Mouse (Mus musculus): ENCODE data around the gene Bbs2.
"Not testable (repeated sequence)": the region's sequence is repeated elsewhere in the genome, so short reads cannot be mapped to it uniquely, and the experiment has no call there.

Bbs2 gene

GRCm38 (mm10) chr8:94098081-94098974 is at the start of gene Bbs2:
Bbs2 (minus strand) TSS chr8:94098928.
- DNase-seq (ENCODE audit: low read depth in 1 of 2, low spot score in 2 of 2) = peak; percentile 97

DNA sequence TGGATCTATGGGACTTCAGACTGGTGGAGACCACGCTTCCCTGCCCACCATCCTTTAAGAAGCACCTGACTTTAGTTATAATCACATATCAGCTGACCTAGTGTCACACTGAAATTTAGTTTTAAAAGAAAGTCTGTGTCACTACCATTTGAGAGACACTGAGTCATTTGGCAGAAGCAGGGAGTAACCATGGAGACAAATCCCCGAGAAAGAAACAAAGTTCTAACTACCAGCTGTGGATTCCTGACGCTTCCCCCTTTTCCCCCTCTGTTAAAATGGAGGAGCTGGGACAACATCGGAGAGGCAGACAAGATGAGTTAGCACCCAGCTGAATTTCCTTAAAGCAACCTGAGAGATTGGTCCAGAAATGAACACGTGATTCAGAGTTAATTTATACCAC is 49.5 kb upstream of the Bbs2 start:
- DNase-seq (ENCODE audit: low read depth in 1 of 2, low spot score in 2 of 2) = no peak

DNA sequence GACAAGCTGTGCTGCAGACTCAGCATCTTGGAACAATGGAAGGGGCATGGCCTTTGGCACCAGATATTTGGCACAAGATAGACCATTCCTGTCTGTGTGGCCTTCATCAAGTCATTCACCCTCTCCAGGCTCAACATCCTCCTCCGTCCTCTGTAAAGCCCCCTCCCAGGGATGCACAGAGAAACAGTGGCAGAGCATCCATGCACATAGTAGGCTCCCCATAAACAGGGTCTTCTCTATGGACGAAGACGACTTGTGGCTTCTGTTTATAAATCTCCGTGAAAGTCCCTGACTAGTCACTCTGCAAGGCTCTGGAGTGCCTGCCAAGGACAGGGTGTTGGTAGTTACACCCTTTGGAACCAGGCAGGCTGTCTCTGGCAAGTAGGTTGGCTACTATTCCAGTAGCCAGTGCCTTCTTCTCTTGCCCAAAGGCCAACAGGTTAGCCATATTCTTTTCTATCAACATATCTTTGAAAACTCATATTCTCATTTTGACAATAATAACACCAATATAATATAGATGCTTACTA is 41.6 kb upstream of the Bbs2 start:
- DNase-seq (ENCODE audit: low read depth in 1 of 2, low spot score in 2 of 2) = no peak

- DNase-seq (ENCODE audit: low read depth in 1 of 2, low spot score in 2 of 2) = no peak
Observed at GRCm38 (mm10) chr8:94136933-94137332, 38.2 kb upstream of the Bbs2 start, which contains the start of gene Mt4. Mt4 (plus strand) TSS chr8:94137197.

- DNase-seq (ENCODE audit: low read depth in 1 of 2, low spot score in 2 of 2) = no peak
Observed at GRCm38 (mm10) chr8:94136192-94136591, 37.5 kb upstream of the Bbs2 start.

DNA sequence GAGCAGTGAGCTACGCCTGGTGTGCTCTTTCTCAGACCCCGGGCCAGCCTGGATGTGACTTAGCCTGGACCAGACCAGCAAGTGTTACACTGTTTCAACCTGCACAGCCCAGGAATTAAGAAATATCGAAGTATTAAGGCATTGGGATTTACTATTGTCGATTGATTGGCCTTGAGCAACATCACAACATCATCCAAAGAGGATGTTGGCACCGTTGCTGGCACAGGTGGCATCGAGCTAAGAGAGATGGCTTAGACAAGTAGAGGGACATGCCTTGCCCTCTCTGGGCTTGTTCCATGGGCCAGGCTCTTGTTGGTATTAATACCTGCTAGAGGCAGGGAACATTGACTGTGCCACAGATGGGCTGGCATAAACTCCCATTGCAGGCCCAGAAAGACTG is 36.8 kb upstream of the Bbs2 start:
- DNase-seq (ENCODE audit: low read depth in 1 of 2, low spot score in 2 of 2) = no peak

GRCm38 (mm10) chr8:94134601-94135000 is 35.9 kb upstream of the Bbs2 start:
- not testable (repeated sequence) for DNase-seq (ENCODE audit: low read depth in 1 of 2, low spot score in 2 of 2)

DNA sequence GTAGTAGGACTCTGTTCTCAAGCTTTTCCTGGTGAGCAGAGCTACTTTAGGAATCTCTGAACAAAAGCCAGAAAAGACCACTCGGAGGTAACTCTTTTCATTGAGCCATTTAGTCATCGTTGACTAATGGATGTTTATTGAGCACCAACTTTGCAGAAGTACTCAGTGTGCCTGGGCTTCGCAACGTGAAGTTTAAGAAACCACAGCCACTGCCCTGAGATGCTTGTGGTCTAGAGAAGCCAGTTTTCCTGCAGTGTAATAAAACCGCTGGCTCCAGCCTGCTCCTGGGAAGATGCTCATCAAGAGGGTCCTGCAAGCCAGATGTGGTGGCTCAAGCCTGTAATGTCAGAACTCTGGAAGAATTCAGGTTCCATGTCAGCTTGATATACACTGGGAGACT is 33.4 kb upstream of the Bbs2 start:
- DNase-seq (ENCODE audit: low read depth in 1 of 2, low spot score in 2 of 2) = no peak

GRCm38 (mm10) chr8:94130126-94130525 is 31.4 kb upstream of the Bbs2 start:
- DNase-seq (ENCODE audit: low read depth in 1 of 2, low spot score in 2 of 2) = no peak

GRCm38 (mm10) chr8:94129133-94129789 is 30.5 kb upstream of the Bbs2 start:
- no peak for DNase-seq (ENCODE audit: low read depth in 1 of 2, low spot score in 2 of 2)

DNA sequence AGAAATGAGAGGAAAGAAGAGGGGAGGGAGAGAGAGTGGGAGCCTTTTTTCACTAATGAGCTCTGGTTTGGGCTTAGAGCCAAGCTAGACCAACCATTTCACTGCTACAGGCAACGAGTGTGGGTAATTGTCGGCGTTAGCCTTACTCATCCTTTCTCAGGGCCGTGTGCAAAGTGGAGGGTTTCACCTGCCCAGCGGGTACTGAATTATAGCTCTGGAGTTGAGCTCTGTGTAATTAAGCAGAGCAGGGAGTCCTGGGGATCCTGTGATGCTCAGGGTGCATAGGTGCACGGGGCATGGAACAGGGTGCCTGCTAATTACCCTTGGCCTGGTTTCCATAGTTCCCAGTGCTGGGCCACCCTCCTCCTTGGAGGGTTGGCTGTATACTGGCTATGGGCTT is 29.0 kb upstream of the Bbs2 start:
- DNase-seq (ENCODE audit: low read depth in 1 of 2, low spot score in 2 of 2) = no peak

DNA sequence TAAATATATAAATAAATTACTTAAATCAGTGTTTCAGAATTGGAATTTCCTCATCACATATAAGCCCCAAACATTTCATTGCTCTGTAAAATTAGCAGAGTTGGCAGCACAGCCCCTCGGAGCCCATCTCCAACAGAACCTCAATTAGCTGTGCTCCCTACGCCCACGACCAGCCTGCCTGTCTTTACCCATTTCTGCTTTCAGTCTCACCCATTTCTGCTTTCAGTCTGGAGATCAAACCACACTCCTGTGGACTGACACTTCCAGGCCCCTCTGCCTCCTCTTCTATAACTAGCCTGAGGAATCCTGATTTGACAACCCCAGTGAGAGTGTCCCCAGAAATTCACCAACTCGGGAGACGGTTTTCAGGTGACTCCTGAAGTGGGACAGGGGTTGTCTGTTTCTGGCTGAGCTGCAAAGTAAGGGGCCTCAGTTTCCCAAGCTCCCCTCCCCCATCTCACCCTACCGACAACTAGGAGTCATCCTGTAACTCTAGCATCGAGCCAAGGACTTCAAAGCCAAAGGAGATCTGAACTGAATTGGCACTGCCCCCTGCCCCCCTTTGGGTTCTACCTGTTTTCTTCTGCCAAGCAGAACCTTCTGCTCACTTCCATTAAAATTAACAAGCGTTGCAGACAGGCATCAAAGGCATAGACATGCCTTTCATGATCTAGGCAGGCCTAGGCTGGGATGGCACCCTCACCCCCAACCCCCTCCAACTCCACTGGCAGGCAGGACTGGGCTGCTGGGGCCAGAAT is 24.2 kb upstream of the Bbs2 start:
- no peak for DNase-seq (ENCODE audit: low read depth in 1 of 2, low spot score in 2 of 2)

GRCm38 (mm10) chr8:94121625-94122024 is 22.9 kb upstream of the Bbs2 start:
- no peak for DNase-seq (ENCODE audit: low read depth in 1 of 2, low spot score in 2 of 2)

DNA sequence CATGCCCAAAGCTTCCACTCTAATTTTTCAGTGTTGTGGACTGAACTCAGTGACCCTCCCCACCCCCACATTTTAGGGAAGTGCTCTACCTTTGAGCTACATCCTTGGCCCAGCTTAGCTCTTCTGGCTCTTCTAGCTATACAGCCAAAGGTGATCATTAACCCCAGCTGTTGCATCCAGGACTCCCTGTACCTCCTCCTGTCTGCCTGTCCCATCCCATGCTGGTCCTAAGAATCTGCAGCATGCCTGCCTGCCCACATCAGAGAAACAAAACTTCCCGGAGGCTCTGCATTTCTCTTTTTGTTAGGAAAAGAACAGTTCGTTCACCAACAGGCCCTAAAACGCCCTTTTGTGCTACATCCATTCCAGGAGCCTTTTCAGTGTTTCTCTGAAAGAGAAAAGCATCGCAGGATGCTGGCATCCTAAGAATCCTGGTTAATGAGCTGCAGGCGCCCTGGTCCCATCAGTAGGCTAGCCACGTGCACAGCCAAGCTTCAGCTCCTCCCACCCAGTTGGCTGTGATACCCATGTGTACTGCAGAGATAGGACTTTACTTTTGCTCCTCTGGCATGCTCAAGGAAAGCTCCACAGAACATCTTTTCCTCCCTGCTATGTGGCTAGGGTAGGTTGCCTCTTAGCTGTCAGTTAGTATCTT is 20.2 kb upstream of the Bbs2 start:
- no peak for DNase-seq (ENCODE audit: low read depth in 1 of 2, low spot score in 2 of 2)

DNA sequence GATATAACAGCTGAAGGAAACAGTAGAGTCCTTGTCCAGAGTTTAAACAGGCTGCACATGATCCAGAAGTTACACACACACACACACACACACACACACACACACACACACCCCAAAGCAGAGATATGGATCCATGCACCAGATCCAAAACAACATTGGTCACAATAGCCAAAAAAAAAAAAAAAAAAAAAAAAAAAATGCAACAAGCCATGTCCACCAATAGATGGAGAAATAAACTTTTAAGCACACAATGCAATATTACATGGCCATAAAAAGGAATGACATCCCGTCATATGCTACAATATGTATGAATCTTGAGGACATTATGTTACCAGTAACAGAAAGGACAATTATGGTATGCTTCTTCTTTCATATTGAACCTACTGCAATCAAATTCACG is 15.2 kb upstream of the Bbs2 start:
- DNase-seq (ENCODE audit: low read depth in 1 of 2, low spot score in 2 of 2) = no peak

GRCm38 (mm10) chr8:94113435-94113834 is 14.7 kb upstream of the Bbs2 start:
- no peak for DNase-seq (ENCODE audit: low read depth in 1 of 2, low spot score in 2 of 2)

GRCm38 (mm10) chr8:94110526-94111177 is 11.9 kb upstream of the Bbs2 start:
- DNase-seq (ENCODE audit: low read depth in 1 of 2, low spot score in 2 of 2) = no peak

DNA sequence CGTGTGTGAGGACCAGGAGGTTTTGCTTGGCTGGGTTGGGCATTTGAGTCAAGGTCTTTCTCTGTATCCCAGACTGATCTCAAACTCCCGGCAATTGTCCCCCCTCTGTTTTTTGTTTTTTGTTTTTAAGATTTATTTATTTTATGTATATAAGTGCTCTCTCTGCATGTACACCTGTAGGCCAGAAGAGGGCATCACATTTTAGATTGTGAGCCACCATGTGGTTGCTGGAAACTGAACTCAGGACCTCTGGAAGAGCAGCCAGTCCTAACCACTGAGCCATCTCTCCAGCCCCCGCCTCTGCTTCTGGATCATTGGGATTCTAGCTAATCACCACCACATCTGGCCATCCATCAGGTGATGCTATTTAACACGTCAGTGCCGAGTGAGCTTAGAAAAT is 11.1 kb upstream of the Bbs2 start:
- DNase-seq (ENCODE audit: low read depth in 1 of 2, low spot score in 2 of 2) = no peak

DNA sequence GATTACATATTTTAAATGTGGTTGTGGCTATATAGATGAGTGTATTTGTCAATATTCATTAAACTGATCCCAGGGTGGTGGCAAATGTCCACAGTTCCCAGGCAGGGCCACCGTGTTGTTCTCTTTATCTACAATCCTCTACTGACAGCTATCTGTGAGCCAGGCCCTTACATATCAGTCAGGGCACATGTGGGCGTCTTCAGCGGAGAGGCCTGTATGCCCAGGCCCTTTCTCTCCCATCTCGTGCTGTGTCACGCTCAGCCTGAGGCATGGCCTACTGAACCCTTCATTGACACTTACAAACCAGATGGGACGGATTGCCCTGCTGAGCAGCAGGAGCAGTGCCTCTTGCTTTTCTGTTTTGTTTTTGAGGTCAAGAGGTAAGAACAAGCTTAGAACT is 10.7 kb upstream of the Bbs2 start:
- DNase-seq (ENCODE audit: low read depth in 1 of 2, low spot score in 2 of 2) = no peak

GRCm38 (mm10) chr8:94107871-94108270 is 9.1 kb upstream of the Bbs2 start:
- no peak for DNase-seq (ENCODE audit: low read depth in 1 of 2, low spot score in 2 of 2)

DNA sequence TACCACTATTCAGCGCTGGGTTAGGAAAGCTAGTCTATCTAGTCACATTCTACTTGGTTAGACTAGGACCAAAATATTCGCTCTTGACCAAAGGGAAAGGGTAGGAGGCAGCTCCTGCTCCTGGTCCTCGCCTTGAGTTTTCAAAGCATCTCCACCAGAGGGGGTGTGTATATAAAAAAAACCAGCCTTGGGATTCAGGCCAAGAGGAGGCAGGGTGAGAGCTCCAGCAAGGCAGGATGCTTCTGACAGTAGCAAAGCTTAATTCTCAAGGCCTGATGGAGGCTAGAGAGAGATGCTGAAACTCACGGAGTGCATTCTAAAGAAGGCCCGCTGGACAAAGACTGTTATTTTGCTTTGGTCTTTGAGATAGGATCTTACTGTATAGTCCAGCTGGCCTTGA is 5.4 kb upstream of the Bbs2 start:
- DNase-seq (ENCODE audit: low read depth in 1 of 2, low spot score in 2 of 2) = no peak

All from monocyte, adult 2 months (primary cell).